Mouse (Mus musculus) T-helper 17 cell (primary cell): ENCODE measurements around the gene D430041D05Rik.
"Not testable (repeated sequence)": the region's sequence is repeated elsewhere in the genome, so short reads cannot be mapped to it uniquely, and the experiment has no call there.

Experiments used
- in situ Hi-C, 2 experiments: fragments of 300-600 bp; cut with MboI, MseI; formaldehyde crosslinking; loops; 1 replicate in 1 of 2; 2 replicates in 1 of 2; pipeline ENCODE4 v1.15.1; 2025; ENCODE audit warnings: high pct_unique_total_duplicates in 2 of 2

Gene D430041D05Rik

DNA sequence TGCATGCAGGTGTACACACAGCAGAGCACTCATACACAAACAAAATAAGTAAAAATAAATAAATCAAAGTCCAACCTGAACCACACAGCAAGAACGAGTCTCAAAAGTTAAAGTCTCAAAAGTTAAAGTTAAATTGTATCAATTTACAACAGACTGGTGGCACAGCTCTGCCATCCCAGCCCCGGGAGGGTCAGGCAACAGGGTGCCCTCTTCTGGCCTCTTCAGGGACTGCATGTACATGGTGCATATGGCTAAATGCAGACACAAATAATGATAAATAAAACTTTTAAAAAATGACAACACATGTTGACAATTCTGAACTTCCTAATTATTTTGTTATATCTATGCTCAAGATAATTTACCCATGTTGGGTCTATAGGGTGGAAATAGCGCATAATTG lies 279.8 kb downstream of the D430041D05Rik start:
- in situ Hi-C loops, result loop anchor here in 1 of 2 experiments (5.0 kb wide), 1 partner anchor 281 kb away; the partner anchor contains the start of gene D430041D05Rik

DNA sequence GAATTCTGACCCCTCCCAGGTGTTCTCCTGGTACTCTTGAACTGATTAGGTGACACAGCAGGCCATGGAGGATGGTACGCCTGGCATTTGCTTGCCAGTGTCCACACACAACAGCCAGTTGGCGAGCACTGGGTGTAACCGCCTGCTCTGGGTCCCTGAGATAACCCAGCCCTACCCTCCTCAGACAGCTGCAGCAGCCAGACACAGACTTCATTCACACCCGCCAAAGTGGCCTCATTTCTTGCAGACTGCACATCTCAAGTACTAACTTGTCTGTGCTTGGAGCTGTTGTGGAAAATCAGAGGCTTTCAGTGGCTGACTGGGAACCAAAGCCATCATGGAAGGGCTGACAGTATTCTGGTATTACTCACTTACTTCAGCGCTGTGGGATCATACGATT lies 280.6 kb downstream of the D430041D05Rik start:
- in situ Hi-C loops, result loop anchor here in 1 of 2 experiments (5.0 kb wide), 1 partner anchor 282 kb away; the partner anchor contains the start of gene D430041D05Rik

DNA sequence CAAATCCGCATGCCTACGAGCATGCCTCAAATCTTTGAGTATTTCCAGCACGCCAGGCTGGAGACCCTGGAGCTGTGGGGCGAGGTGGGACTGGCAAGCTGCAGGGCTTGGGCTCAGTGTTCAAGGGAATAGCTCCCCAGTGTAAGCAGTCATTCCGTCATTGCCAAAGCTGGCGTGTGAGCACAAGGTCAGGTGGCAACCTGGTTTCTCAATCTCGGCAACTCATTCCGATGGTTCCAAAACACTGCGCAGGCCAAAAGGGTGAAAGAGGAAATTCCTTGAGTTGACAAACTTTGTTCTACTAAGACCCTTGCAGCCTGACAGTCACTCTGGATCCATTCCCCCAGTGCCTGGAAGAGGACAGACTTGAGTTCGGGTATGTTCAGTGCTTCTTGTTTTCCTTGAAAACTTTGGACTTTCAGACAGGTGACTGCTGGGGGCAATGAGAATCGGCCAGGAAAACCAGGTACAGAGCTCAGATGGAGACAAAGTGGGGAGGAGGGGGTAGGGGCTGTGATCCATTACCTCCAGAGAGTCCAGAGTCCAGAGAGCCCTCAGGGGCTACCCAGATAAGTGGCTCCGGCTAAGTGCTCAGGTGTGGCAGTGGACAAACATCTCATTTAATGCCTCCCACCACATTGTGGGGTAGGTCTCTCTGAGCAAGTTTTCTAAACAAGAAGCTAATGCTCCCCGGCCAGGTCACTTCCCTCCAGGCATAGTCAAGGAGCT lies 281.8 kb downstream of the D430041D05Rik start:
- in situ Hi-C loops, result loop anchor here in 1 of 2 experiments (5.0 kb wide), 1 partner anchor 458 kb away; no protein-coding TSS in a partner anchor

GRCm38 (mm10) chr2:104124071-104124470 lies 286.7 kb downstream of the D430041D05Rik start:
- in situ Hi-C loops, result no loop called here

GRCm38 (mm10) chr2:104123540-104123939 lies 287.3 kb downstream of the D430041D05Rik start:
- in situ Hi-C loops, result no loop called here

DNA sequence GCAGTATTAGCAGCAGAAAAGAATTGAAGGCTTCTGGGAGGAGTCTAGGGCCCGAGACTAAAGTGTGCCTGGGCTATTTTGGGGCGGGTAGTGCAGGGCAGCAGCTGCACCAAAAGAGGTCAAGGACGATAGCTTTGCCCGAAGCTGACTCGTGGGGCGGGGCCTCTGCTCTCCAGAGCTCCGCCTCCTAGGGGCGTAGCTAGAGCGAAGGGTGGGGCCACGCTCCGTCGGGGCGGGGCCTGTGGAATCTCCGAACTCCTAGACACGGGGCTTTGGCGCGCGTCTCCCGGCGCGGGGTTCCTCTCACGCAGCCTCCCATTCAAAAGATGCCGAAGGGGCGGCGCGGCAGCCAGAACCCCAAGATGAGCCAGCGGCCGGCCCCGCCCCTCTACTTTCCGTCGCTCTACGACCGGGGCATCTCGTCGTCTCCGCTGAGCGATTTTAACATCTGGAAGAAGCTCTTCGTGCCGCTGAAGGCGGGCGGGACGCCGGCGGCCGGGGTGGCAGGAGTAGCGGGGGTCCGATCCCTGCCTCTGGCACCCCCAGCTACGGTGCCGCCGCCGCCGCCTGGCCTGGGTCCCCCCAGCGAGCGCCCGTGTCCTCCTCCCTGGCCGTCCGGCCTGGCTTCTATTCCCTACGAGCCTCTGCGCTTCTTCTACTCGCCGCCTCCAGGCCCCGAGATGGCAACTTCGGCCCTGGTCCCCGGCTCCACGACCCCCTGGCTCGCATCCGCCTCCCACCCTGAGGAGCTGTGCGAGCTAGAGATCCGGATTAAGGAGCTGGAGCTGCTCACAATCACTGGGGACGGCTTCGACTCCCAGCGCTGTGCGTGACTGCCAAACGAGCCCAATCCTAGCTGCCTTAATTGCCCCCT lies 288.1 kb downstream of the D430041D05Rik start, which contains the start of gene A930018P22Rik:
A930018P22Rik (plus strand) TSS at position 265 of the 874 bp plus-strand sequence.
- in situ Hi-C loops, result no loop called here

GRCm38 (mm10) chr2:104121681-104122504 lies 288.9 kb downstream of the D430041D05Rik start:
- in situ Hi-C loops, result no loop called here

- in situ Hi-C loops, result no loop called here
These were observed 290.5 kb downstream of the D430041D05Rik start for GRCm38 (mm10) chr2:104120312-104120711.

- in situ Hi-C loops, result loop anchor here in 1 of 2 experiments (10.0 kb wide), 1 partner anchor 674 kb away; no protein-coding TSS in a partner anchor
These were observed 291.7 kb downstream of the D430041D05Rik start for GRCm38 (mm10) chr2:104119097-104119496.

- in situ Hi-C loops, result loop anchor here in 1 of 2 experiments (10.0 kb wide), 1 partner anchor 672 kb away; no protein-coding TSS in a partner anchor
These were observed 293.6 kb downstream of the D430041D05Rik start for GRCm38 (mm10) chr2:104117173-104117572.

GRCm38 (mm10) chr2:104114898-104115297 lies 295.9 kb downstream of the D430041D05Rik start:
- in situ Hi-C loops, result loop anchor here in 1 of 2 experiments (10.0 kb wide), 1 partner anchor 670 kb away; no protein-coding TSS in a partner anchor

DNA sequence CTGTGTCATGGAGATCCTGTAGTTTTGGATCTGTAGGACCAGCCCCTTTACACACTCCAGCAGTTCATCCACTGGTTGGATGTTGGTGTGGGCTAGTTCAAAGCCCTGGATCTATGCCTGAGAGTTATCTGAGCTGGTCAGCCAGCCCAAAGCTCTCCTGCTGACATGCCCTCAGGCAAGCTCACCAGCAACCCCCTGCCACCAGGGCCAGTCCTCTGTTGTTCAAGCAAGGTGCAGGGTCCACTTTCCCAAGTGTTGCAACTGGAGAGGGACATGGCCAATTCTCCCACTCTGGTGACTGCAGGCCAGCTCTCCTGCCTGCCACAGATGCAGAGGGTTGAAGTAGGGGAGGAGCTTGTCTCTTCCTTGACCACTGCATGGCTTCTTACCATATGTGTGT lies 297.2 kb downstream of the D430041D05Rik start:
- in situ Hi-C loops, result loop anchor here in 1 of 2 experiments (10.0 kb wide), 1 partner anchor 669 kb away; no protein-coding TSS in a partner anchor

GRCm38 (mm10) chr2:104111170-104111797 lies 299.5 kb downstream of the D430041D05Rik start:
- in situ Hi-C loops, result loop anchor here in 1 of 2 experiments (10.0 kb wide), 1 partner anchor 666 kb away; no protein-coding TSS in a partner anchor

- in situ Hi-C loops, result loop anchor here in 1 of 2 experiments (10.0 kb wide), 1 partner anchor 665 kb away; no protein-coding TSS in a partner anchor
These were observed 300.8 kb downstream of the D430041D05Rik start for GRCm38 (mm10) chr2:104110031-104110430.

DNA sequence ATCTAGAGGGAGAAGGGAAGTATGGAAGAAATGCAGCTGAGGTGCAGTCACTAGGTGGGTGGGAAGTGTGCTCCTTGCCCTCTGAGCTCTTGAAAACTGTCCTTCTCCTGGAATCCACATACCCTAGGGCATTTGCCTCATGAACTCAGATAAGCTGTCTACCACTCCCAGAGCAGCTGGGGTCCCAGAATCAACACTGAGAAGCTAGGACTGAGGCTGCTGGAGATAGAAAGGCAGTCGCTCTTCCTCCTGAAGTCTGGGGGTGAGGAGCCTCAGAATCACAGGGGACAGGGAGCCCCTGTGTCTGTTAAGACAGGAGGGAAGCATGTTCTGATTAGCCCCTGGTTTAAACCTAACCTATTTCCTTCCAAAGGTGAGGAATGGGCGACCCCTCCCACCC lies 301.3 kb downstream of the D430041D05Rik start:
- in situ Hi-C loops, result no loop called here

DNA sequence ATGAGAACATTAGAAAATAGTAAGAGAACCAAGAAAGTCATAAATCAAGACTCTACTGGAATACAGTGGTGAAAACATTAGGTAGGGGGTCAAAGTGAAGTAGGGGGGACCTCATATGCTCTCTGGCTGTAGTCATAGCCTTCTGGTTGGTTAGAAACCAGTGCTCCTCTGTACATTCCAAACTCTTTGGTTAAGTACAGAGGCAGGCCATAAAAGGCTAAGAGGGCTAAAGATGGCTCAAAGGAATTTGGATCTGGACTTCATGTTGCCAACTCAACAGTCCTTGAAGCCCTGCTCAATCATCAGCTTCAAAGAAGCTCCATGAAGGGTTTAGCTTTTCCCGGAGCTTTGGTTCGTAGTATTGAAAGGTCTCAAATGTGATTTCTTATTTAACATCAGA lies 301.8 kb downstream of the D430041D05Rik start:
- in situ Hi-C loops, result not testable (repeated sequence)

GRCm38 (mm10) chr2:104104800-104105199 lies 306.0 kb downstream of the D430041D05Rik start:
- in situ Hi-C loops, result no loop called here

DNA sequence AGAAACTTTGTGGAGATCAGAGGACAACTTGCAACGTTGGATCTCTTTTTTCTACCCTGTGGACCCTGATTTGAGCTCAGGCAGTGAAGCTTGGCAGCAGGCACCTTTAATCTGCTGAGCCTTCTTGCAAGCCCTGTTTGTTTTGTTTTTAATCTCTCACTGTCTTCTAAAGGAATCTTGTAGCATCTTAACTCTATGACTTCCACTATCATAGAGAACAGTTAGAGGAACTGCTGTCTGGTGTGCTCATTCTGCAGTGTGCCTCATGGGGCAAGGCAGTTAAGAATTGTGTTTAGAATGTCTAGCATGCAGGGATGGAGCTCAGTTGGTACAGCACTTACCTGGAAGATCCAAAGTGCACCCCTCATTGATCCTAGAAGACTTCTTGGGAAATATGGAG lies 310.9 kb downstream of the D430041D05Rik start:
- in situ Hi-C loops, result no loop called here

GRCm38 (mm10) chr2:104099231-104099585 lies 311.6 kb downstream of the D430041D05Rik start:
- in situ Hi-C loops, result no loop called here

DNA sequence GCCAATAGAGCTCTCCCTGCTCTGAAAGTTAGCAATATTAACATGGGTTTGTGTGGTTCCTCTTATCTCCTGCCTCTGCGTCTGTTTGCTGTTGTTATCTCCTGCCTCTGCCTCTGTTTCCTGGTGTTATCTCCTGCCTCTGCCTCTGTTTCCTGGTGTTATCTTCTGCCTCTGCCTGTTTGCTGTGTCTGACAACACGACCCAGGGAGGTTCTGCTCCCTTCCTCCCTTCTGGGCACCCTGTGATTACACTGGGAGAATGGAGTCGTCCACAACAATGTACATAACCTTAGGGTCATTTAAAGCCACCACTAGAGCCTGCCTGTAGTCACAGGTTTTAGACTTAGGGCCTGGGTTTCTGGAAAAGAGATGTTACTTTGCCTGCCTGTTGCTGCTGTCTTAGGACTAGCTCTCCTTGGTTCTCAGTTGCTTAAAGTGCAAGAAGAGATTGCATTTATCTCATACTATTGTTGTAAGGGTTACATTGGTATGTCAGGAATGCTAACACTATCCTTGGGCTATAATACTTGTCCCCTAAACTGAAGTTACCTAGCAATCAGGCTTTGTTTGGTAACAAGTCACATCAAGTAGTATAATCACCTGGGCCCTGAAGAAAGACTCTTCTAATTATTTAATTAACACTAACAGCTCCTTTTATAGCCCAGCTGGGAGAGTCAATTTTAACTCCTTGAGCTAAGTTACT lies 312.1 kb downstream of the D430041D05Rik start:
- in situ Hi-C loops, result no loop called here
